23 mouse cellular contexts compared by ENCODE assay signal in the genomic region with DNA sequence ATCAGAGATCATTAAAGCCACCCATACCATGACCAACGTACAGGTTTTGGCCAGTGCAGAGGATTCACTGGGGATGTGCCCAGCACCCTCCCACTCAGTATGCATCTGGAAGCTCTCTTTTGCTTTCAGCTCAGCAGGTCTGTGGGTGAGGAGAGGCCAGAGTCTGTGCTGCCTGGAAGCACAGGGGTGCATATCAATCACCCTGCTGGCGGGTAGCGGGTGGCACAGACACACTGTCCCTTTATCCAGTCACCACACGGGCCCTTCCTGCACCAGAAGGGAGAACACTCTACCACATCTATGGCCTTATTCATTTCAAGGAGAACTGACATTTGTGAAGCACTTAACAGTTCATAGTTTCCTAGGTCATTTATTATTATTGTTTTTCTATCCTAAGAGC. TPM values are rescaled to one million over a fixed set of nuclear protein-coding genes. Genes with fewer than 3 reads are reported as not detected.
DNase-seq lines count a peak whose midpoint lies in the region; ATAC-seq and TF ChIP-seq lines count a peak whose summit lies in the region.
"Had no signal": no experiment of that assay in that cellular context is flagged by ENCODE, and none has a peak within 500 bp of the region (broad histone marks: within the 10 kb centered on the region; RNA-seq: fewer than 3 reads in every experiment).

No protein-coding gene starts in this region.

- peak overlapping the region; percentile 69 for H3K27ac ChIP-seq in layer of hippocampus, adult 2 months
- no peak overlapping the region for H3K27ac ChIP-seq in midbrain, embryonic 16.5 days (ENCODE audit: low read length)
- no peak overlapping the region for H3K27ac ChIP-seq in midbrain, embryonic 11.5 days (ENCODE audit: low read depth, low read length)
- no peak overlapping the region for H3K27ac ChIP-seq in lung, postnatal 0 days (ENCODE audit: low read length)
- H3K27ac ChIP-seq: embryonic facial prominence, embryonic 10.5 days; hindbrain, embryonic 10.5 days; limb, embryonic 12.5 days; liver, embryonic 12.5 days had no signal

- H3K4me3 ChIP-seq in layer of hippocampus, adult 2 months: no peak overlapping the region
- no peak overlapping the region for H3K4me3 ChIP-seq in midbrain, embryonic 16.5 days (ENCODE audit: low read depth, low read length)
- no peak overlapping the region for H3K4me3 ChIP-seq in midbrain, embryonic 11.5 days (ENCODE audit: low read depth, low read length)
- no peak overlapping the region for H3K4me3 ChIP-seq in lung, postnatal 0 days (ENCODE audit: low read depth, low read length)
- H3K4me3 ChIP-seq: embryonic facial prominence, embryonic 10.5 days; heart, embryonic 12.5 days; hindbrain, embryonic 10.5 days; limb, embryonic 12.5 days; liver, embryonic 12.5 days had no signal

- H3K9ac ChIP-seq in midbrain, embryonic 16.5 days (ENCODE audit: low read depth, low read length): no peak overlapping the region
- no peak overlapping the region for H3K9ac ChIP-seq in midbrain, embryonic 11.5 days (ENCODE audit: low read length)
- no peak overlapping the region for H3K9ac ChIP-seq in lung, postnatal 0 days (replicated peaks; ENCODE audit: low read depth)
- H3K9ac ChIP-seq: heart, embryonic 12.5 days; limb, embryonic 12.5 days; liver, embryonic 12.5 days had no signal

- H3K36me3 ChIP-seq in midbrain, embryonic 16.5 days (ENCODE audit: control insufficient read depth, insufficient read depth, low read length): no peaks in the 10 kb centered on the region
- no peaks in the 10 kb centered on the region for H3K36me3 ChIP-seq in midbrain, embryonic 11.5 days (ENCODE audit: control insufficient read depth, insufficient read depth, low read length)
- no peaks in the 10 kb centered on the region for H3K36me3 ChIP-seq in lung, postnatal 0 days (ENCODE audit: insufficient read depth, low read length)
- H3K36me3 ChIP-seq: embryonic facial prominence, embryonic 10.5 days; heart, embryonic 12.5 days; hindbrain, embryonic 10.5 days; limb, embryonic 12.5 days; liver, embryonic 12.5 days had no signal

- DNase-seq in frontal cortex, postnatal 14 days (ENCODE audit: low spot score in 2 of 2): no peak
- DNase-seq in layer of hippocampus, adult 2 months (ENCODE audit: low spot score in 2 of 2): peak; percentile 31 to 32
- no peak for DNase-seq in layer of hippocampus, postnatal 25 days (ENCODE audit: extremely low spot score in 1 of 2, low spot score in 1 of 2)
- DNase-seq in midbrain, embryonic 11.5 days (ENCODE audit: low spot score, missing footprints): no peak
- no peak for DNase-seq in lung, postnatal 0 days (ENCODE audit: low spot score)
- DNase-seq: cerebellum, adult 11-12 months; gastrocnemius, postnatal 25 days; heart, adult 18-20 months; heart, postnatal 10 days; kidney, adult 18-20 months; kidney, postnatal 25 days; lung, adult 2 months; thymus, adult 18-20 months; thymus, postnatal 36 days had no signal

- no peaks in the 10 kb centered on the region for H3K9me3 ChIP-seq in midbrain, embryonic 16.5 days (replicated peaks; ENCODE audit: control insufficient read depth, low read length, poor library complexity, severe bottlenecking)
- H3K9me3 ChIP-seq in midbrain, embryonic 11.5 days (ENCODE audit: control insufficient read depth, low read length): no peaks in the 10 kb centered on the region
- no peaks in the 10 kb centered on the region for H3K9me3 ChIP-seq in lung, postnatal 0 days (ENCODE audit: low read length)
- H3K9me3 ChIP-seq: embryonic facial prominence, embryonic 10.5 days; heart, embryonic 12.5 days; hindbrain, embryonic 10.5 days; limb, embryonic 12.5 days; liver, embryonic 12.5 days had no signal

- H3K4me2 ChIP-seq in midbrain, embryonic 16.5 days (ENCODE audit: low read length): no peak overlapping the region
- no peak overlapping the region for H3K4me2 ChIP-seq in midbrain, embryonic 11.5 days
- H3K4me2 ChIP-seq in lung, postnatal 0 days (replicated peaks; ENCODE audit: low read depth, low read length): no peak overlapping the region
- H3K4me2 ChIP-seq: heart, embryonic 12.5 days; limb, embryonic 12.5 days; liver, embryonic 12.5 days had no signal

- no peak for TF ChIP-seq EP300 in lung, postnatal 0 days (IDR thresholded peaks at IDR 0.05)

- H3K4me1 ChIP-seq in midbrain, embryonic 16.5 days (ENCODE audit: control insufficient read depth, insufficient read depth, low read length): no peaks in the 10 kb centered on the region
- H3K4me1 ChIP-seq in midbrain, embryonic 11.5 days (ENCODE audit: control insufficient read depth, insufficient read depth, low read length): no peaks in the 10 kb centered on the region
- no peaks in the 10 kb centered on the region for H3K4me1 ChIP-seq in lung, postnatal 0 days (ENCODE audit: insufficient read depth, low read depth, low read length)
- H3K4me1 ChIP-seq: embryonic facial prominence, embryonic 10.5 days; limb, embryonic 12.5 days; liver, embryonic 12.5 days had no signal

- 0 out of 2 replicates have a peak, but pooled peaks have one; percentile 18 for ATAC-seq in frontal cortex, adult (ENCODE audit: low TSS enrichment)
- ATAC-seq in midbrain, embryonic 16.5 days: 0 out of 2 replicates have a peak, but pooled peaks have one; percentile 45
- ATAC-seq in midbrain, embryonic 11.5 days (ENCODE audit: low FRiP score): no peak
- 0 out of 2 replicates have a peak, but pooled peaks have one; percentile 34 for ATAC-seq in megakaryocyte-erythroid progenitor cell, adult 5-6 weeks (replicated peaks; ENCODE audit: low FRiP score, low TSS enrichment, poor library complexity, severe bottlenecking)
- ATAC-seq in lung, postnatal 0 days: no peak
- ATAC-seq: inflammation-experienced regulatory T-cells, adult 6 months; liver, embryonic 12.5 days had no signal

- peak; percentile 62 for TF ChIP-seq CTCF in layer of hippocampus, adult 2 months (conservative IDR thresholded peaks at IDR 0.05)
- no peak for TF ChIP-seq CTCF in lung, postnatal 0 days (IDR thresholded peaks at IDR 0.05)

- WGBS in midbrain, embryonic 16.5 days: 58% methylated on average over 4 of the region's 4 CpGs
- WGBS in midbrain, embryonic 11.5 days: 71% methylated on average over 4 of the region's 4 CpGs
- 57% methylated on average over 4 of the region's 4 CpGs for WGBS in lung, postnatal 0 days

- no peaks in the 10 kb centered on the region for H3K27me3 ChIP-seq in midbrain, embryonic 16.5 days (ENCODE audit: control insufficient read depth, insufficient read depth, low read depth, low read length)
- no peaks in the 10 kb centered on the region for H3K27me3 ChIP-seq in midbrain, embryonic 11.5 days (ENCODE audit: control insufficient read depth, insufficient read depth, low read length)
- no peaks in the 10 kb centered on the region for H3K27me3 ChIP-seq in lung, postnatal 0 days (replicated peaks; ENCODE audit: insufficient read depth, low read length)
- H3K27me3 ChIP-seq: heart, embryonic 12.5 days; limb, embryonic 12.5 days; liver, embryonic 12.5 days had no signal

RNA-seq across cellular contexts. Expression of gene Hsd11b1, which starts 25.4 kb away (rescaled TPM):
- total RNA-seq in layer of hippocampus, adult 2 months (2021): 10 to 100 TPM; 42.9 to 52.8 TPM
- total RNA-seq in layer of hippocampus, postnatal 25 days (2021): 10 to 100 TPM; 47.4 to 53.4 TPM
- polyA plus RNA-seq in midbrain, embryonic 16.5 days (2015; fragmentation: Nextera tagmentation; extraction: Ambion mirVana): 0.39 and 0.55 TPM in 2 replicates
- 0.23 TPM in 1 of 2 replicates, not detected in the other for polyA plus RNA-seq in midbrain, embryonic 11.5 days (2014; fragmentation: Nextera tagmentation; extraction: Ambion mirVana)
- total RNA-seq in megakaryocyte-erythroid progenitor cell, adult 5-6 weeks (2014; fragmentation: Nextera tagmentation): not detected in 2 replicates
- 0.91 TPM in 1 of 2 replicates, not detected in the other for total RNA-seq in megakaryocyte-erythroid progenitor cell, adult 5-6 weeks (2017)
- polyA plus RNA-seq in lung, postnatal 0 days (2015; fragmentation: Nextera tagmentation; extraction: Ambion mirVana): 184 and 200 TPM in 2 replicates
- polyA plus RNA-seq: hindbrain, embryonic 10.5 days had no signal

RNA-seq across cellular contexts. Expression of gene Lamb3, which starts 30.9 kb away (rescaled TPM):
- 1 to 10 TPM in 1 of 2 experiments, under 1 TPM in 1; 0.82 to 1.4 TPM for total RNA-seq in layer of hippocampus, adult 2 months (2021)
- under 1 TPM; 0.76 to 0.80 TPM for total RNA-seq in layer of hippocampus, postnatal 25 days (2021)
- polyA plus RNA-seq in midbrain, embryonic 16.5 days (2015; fragmentation: Nextera tagmentation; extraction: Ambion mirVana): 0.67 and 0.75 TPM in 2 replicates
- 0.11 TPM in 1 of 2 replicates, not detected in the other for polyA plus RNA-seq in midbrain, embryonic 11.5 days (2014; fragmentation: Nextera tagmentation; extraction: Ambion mirVana)
- 0.42 TPM in 1 of 2 replicates, not detected in the other for total RNA-seq in megakaryocyte-erythroid progenitor cell, adult 5-6 weeks (2014; fragmentation: Nextera tagmentation)
- not detected in 2 replicates for total RNA-seq in megakaryocyte-erythroid progenitor cell, adult 5-6 weeks (2017)
- polyA plus RNA-seq in lung, postnatal 0 days (2015; fragmentation: Nextera tagmentation; extraction: Ambion mirVana): 62.8 and 63.1 TPM in 2 replicates

RNA-seq across cellular contexts. Expression of gene G0s2, which starts 34.6 kb away (rescaled TPM):
- total RNA-seq in layer of hippocampus, adult 2 months (2021): 10 to 100 TPM in 1 of 2 experiments, 1 to 10 TPM in 1; 8.5 to 10.0 TPM
- total RNA-seq in layer of hippocampus, postnatal 25 days (2021): 10 to 100 TPM in 1 of 2 experiments, 1 to 10 TPM in 1; 9.3 to 11.2 TPM
- 5.1 and 6.9 TPM in 2 replicates for polyA plus RNA-seq in midbrain, embryonic 16.5 days (2015; fragmentation: Nextera tagmentation; extraction: Ambion mirVana)
- polyA plus RNA-seq in midbrain, embryonic 11.5 days (2014; fragmentation: Nextera tagmentation; extraction: Ambion mirVana): 7.9 and 11.4 TPM in 2 replicates
- total RNA-seq in megakaryocyte-erythroid progenitor cell, adult 5-6 weeks (2014; fragmentation: Nextera tagmentation): 1.2 TPM in 1 of 2 replicates, not detected in the other
- not detected in 2 replicates for total RNA-seq in megakaryocyte-erythroid progenitor cell, adult 5-6 weeks (2017)
- polyA plus RNA-seq in lung, postnatal 0 days (2015; fragmentation: Nextera tagmentation; extraction: Ambion mirVana): 185 and 216 TPM in 2 replicates

RNA-seq across cellular contexts. Expression of gene Traf3ip3, which starts 36.9 kb away (rescaled TPM):
- 1 to 10 TPM; 1.6 to 2.4 TPM for total RNA-seq in layer of hippocampus, adult 2 months (2021)
- total RNA-seq in layer of hippocampus, postnatal 25 days (2021): 1 to 10 TPM in 1 of 2 experiments, under 1 TPM in 1; 0.89 to 1.9 TPM
- polyA plus RNA-seq in midbrain, embryonic 16.5 days (2015; fragmentation: Nextera tagmentation; extraction: Ambion mirVana): 0.77 and 1.1 TPM in 2 replicates
- polyA plus RNA-seq in midbrain, embryonic 11.5 days (2014; fragmentation: Nextera tagmentation; extraction: Ambion mirVana): 0.77 and 1.4 TPM in 2 replicates
- total RNA-seq in megakaryocyte-erythroid progenitor cell, adult 5-6 weeks (2014; fragmentation: Nextera tagmentation): 16.3 and 37.9 TPM in 2 replicates
- 2.8 and 12.9 TPM in 2 replicates for total RNA-seq in megakaryocyte-erythroid progenitor cell, adult 5-6 weeks (2017)
- polyA plus RNA-seq in lung, postnatal 0 days (2015; fragmentation: Nextera tagmentation; extraction: Ambion mirVana): 3.0 and 3.6 TPM in 2 replicates

Comparison
In these comparisons a context has a peak if more than half of its experiments do, and no peak if none do; other contexts are left out.
1. ATAC-seq: peak in frontal cortex, adult (single experiment), midbrain, embryonic 16.5 days (single experiment) and megakaryocyte-erythroid progenitor cell, adult 5-6 weeks (single experiment); none in midbrain, embryonic 11.5 days (single experiment) and lung, postnatal 0 days (single experiment).
2. DNase-seq: peak in layer of hippocampus, adult 2 months (2 of 2); none in frontal cortex, postnatal 14 days (0 of 2), layer of hippocampus, postnatal 25 days (0 of 2), midbrain, embryonic 11.5 days (single experiment) and lung, postnatal 0 days (single experiment).
3. RNA of gene Hsd11b1, which starts 25.4 kb away (total RNA-seq): 47.4 to 53.4 TPM in layer of hippocampus, postnatal 25 days and 42.9 to 52.8 TPM in layer of hippocampus, adult 2 months; 0.91 TPM in megakaryocyte-erythroid progenitor cell, adult 5-6 weeks; every median in the first group is over 10 times any median in the second.
4. RNA of gene G0s2, which starts 34.6 kb away (total RNA-seq): 9.3 to 11.2 TPM in layer of hippocampus, postnatal 25 days and 8.5 to 10.0 TPM in layer of hippocampus, adult 2 months; 1.2 TPM in megakaryocyte-erythroid progenitor cell, adult 5-6 weeks; every median in the first group is over 4 times any median in the second.